15 mouse cellular contexts compared by ENCODE assay signal in genomic region chr11:36653656-36654323, GRCm38 (mm10).
"Had no signal": no experiment of that assay in that cellular context is flagged by ENCODE, and none has a peak within 500 bp of the region (broad histone marks: within the 10 kb centered on the region; RNA-seq: fewer than 3 reads in every experiment).

No protein-coding gene starts in this region.

- H3K9ac ChIP-seq: limb, embryonic 12.5 days; liver, embryonic 13.5 days; liver, postnatal 0 days; lung, embryonic 15.5 days; midbrain, embryonic 12.5 days; neural tube, embryonic 15.5 days had no signal

- H3K4me2 ChIP-seq: limb, embryonic 12.5 days; liver, embryonic 13.5 days; lung, embryonic 15.5 days; midbrain, embryonic 12.5 days; neural tube, embryonic 15.5 days had no signal

- H3K9me3 ChIP-seq: limb, embryonic 12.5 days; liver, embryonic 13.5 days; lung, embryonic 15.5 days; midbrain, embryonic 12.5 days; neural tube, embryonic 15.5 days had no signal

- ATAC-seq: liver, postnatal 0 days had no signal

- H3K27ac ChIP-seq: limb, embryonic 12.5 days; liver, embryonic 13.5 days; lung, embryonic 15.5 days; midbrain, embryonic 12.5 days; neural tube, embryonic 15.5 days had no signal

- H3K27me3 ChIP-seq: limb, embryonic 12.5 days; liver, embryonic 13.5 days; lung, embryonic 15.5 days; midbrain, embryonic 12.5 days; neural tube, embryonic 15.5 days had no signal

- H3K4me3 ChIP-seq: limb, embryonic 12.5 days; liver, embryonic 13.5 days; lung, embryonic 15.5 days; midbrain, embryonic 12.5 days; myocyte; neural tube, embryonic 15.5 days had no signal

- H3K36me3 ChIP-seq: limb, embryonic 12.5 days; liver, embryonic 13.5 days; lung, embryonic 15.5 days; midbrain, embryonic 12.5 days; neural tube, embryonic 15.5 days had no signal

- DNase-seq: kidney, postnatal 10 days; kidney, postnatal 4 days; liver; liver, embryonic 13.5 days; liver, postnatal 0 days; right cerebral cortex, adult 18-20 months; right cerebral cortex, postnatal 4 days; spleen, adult 18-20 months; thymus, adult 18-20 months; thymus, postnatal 14 days had no signal

- H3K4me1 ChIP-seq: limb, embryonic 12.5 days; liver, embryonic 13.5 days; lung, embryonic 15.5 days; neural tube, embryonic 15.5 days had no signal
